Mouse (Mus musculus) kidney, postnatal 10 days (tissue): Measurements from ENCODE around the gene Nxnl1.

Experiments used
- DNase-seq: peaks from one replicate; pipeline ENCODE4 v3.0.0; 2021; ENCODE audit warnings: mixed read lengths

Gene Nxnl1

DNA sequence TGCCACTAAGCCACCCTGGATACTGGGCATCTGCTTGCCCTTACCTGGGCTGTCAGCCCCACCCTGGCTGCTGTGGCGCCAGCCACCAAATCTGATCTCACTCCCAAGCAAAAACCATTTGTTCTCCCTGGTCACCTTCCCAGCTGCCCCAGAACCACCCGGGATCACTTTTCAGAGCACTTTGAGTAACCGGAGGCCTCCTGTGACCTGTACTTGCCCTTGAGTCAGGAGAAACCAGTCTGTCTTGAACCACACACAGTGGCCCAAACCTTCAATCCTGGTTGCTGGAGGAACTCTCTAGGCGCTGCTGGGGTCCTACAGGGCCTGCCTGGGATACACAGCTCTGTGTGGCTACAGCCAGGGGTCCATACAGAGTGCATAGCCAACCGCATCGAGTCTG is 13.6 kb downstream of the Nxnl1 start:
- no peak for DNase-seq

- no peak for DNase-seq
These were observed 15.6 kb downstream of the Nxnl1 start for GRCm38 (mm10) chr8:71550754-71551153.

DNA sequence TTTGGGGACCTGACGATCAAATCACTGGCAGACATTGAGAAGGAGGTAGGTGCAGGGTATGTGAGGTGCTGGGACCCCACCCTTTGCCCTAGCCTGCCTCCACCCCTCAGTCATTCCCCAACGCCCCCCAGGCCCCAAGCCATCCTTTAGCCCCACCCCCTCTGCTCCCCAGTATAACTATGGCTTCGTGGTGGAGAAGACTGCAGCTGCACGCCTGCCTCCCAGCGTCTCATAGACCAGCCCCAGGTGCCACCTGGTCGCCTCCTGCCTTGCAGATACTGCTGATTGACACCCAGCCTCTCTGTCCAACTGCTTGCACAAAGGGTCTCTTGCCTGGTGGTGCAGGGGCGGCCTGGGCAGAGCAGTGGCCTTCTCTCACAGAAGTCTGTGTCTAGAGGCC is 18.8 kb downstream of the Nxnl1 start:
- DNase-seq, result no peak

DNA sequence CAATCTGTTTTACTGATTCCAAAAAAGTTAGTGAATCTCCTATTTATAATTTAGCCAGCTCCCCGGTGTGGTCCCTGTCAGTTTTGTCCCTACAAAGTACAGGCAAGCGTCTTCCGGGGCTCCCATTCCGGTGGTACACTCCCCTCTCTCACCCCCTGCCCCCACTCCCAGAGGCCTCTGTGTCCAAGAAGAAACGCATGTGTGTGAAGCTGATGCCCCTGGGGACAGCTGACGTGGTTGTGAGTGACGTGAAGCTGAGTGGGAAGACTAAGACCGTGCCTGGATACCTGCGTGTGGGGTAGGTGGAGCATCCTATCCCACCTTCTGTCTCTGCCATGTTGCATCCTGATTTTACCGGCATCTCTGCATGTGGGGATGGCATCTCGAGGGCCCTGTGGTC is 21.3 kb downstream of the Nxnl1 start:
- DNase-seq, result no peak

- DNase-seq, result no peak
These were observed 22.6 kb downstream of the Nxnl1 start for GRCm38 (mm10) chr8:71543755-71544154.

DNA sequence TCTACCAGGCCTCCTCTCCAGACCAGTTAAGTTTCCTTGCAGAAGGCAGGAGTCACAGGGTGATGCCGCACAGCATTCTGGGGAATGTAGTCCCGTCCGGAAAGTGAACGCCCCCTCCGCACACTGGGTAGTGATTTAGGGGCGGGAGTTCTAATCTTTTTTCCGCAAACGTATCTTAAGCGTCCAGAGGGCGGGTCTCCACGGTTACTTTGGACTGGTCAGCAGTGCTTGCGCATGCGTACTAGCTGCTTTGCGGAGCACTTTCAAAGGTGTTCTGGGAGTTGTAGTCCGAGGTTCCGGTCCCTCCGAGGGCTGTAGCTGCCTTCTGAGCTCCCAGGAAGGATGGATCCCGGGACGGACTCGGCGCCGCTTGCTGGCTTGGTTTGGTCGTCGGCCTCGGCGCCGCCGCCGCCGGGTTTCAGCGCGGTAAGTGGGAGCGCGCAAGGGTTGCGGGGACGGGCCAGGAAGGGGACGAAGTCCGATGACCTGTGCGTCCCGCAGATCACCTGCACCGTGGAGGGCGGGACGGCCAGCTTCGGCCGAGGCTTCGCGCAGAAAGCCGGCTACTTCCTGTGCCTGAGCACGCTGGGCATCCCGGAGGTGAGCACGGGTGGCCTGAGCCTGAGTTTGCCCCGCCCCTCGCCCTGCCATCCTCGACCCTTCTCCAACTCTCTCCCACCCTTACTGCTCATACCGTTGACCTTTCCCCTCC is 23.6 kb downstream of the Nxnl1 start, which contains the start of gene Mvb12a:
Mvb12a (plus strand) TSS at position 291 of the 712 bp plus-strand sequence.
- peak; percentile 97 for DNase-seq

GRCm38 (mm10) chr8:71537028-71537867 is 29.2 kb downstream of the Nxnl1 start, which contains the start of gene Bst2:
Bst2 (minus strand) TSS chr8:71537456.
- peak; percentile 93 for DNase-seq

- no peak for DNase-seq
These were observed 30.7 kb downstream of the Nxnl1 start for GRCm38 (mm10) chr8:71535663-71536062.

DNA sequence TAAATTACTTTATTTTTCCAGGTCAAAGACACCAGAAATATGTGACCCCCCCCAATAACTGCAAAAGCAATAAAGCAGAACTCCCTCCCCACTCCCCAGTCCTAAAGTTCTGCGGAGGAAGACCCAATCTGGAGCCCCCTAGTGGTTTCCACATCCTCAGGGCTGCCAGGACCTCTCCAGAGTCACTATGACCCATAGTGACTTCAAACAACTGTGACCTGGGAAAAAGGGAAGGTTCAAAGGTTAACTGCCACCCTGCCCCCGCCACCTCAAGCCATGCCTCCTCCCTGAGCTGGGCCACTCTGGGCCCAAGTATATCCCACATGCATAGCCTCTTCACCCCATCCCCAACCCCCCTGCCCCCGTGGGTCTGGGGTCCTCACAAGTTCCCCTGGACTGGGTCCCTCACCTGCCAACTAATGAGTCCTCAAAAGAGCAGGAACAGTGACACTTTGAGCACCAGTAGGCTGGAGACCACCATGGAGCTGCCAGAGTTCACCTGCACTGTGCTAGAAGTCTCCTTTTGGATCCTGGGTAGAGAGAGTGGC is 32.1 kb downstream of the Nxnl1 start:
- peak; percentile 28 for DNase-seq

GRCm38 (mm10) chr8:71530735-71531467 is 35.5 kb downstream of the Nxnl1 start:
- DNase-seq, result peak; percentile 67

DNA sequence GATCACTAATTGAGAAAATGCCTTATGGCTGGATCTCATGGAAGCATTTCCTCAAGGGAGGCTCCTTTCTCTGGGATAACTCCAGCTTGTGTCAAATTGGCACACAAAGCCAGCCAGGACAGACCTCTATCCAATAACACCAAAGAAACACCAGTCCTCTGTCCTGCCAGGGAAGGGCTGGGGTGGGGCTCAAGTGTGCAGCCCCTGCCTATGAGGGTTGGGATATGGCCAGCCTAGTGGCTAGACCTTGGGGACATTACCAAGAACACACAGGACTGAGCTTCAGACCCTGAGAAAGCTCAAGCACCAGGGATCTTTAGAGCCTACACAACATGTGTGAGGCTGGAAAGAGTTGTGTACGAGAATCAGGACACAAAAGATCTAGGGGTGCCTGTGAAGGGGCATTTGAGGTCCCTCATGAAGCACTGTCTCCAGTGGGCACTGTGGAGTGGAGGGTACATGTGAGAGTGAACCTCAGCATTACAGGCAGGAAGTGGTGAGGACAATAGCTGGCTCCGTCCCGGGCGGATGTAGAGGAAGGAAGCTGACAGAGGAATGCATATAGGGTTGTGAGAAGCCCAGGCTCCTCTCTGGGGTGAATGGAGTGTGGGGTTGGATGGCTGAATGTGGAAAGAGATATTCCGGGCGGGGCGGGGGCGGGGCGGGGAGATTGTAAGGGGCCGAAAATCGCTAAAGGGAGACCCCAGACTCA is 37.9 kb downstream of the Nxnl1 start:
- DNase-seq, result peak; percentile 73

DNA sequence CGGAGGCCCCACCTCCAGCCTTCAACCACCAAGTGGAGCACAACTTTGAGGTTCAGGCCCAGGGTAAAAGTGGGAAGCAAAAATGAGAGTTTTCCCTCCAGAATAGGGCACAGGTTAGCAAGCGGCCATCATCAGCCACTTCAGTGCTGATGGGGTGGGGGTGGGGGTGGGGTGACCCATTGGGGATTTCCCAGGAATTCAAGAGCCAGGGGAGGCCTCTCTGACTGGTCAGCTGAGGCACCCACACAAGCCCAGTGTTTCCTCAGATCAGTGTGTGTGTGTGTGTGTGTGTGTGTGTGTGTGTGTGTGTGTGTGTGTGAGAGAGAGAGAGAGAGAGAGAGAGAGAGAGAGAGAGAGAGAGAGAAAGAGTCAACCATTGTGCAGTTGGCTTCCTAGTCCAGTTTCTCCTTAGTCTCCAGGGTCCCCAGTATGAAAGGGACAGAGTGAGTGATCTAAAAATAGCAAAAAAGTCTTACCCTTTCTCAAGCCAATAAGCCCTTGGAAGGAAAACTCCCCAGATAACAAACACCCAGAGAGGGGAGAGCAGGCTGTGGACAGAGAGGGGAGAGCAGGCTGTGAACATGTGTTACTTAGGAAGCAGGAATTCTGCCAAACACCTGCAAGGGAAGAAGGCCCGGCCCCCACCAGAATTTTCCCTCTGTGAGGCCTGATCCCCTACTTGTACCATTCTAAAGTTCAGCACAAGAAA is 39.1 kb downstream of the Nxnl1 start:
- DNase-seq, result no peak

DNA sequence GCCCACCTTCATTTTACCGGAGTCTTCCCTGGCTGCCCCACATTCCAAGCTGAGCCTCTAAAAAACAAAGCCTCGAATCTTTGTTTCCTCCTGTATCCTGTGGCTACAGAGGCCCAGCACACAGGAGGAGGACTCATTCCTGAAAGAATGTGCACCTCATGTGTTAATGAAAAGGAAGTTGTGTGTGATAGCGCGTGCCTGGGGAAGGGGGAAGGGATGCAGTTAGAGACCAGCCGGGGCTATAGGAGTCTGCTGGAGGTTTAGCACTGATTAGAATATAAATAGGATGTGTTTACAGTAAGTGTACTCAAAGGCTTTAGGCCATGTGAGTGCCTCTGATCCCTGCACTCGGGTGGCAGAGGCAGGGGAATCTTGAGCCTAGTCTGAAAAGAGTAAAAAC is 40.1 kb downstream of the Nxnl1 start:
- peak; percentile 37 for DNase-seq

DNA sequence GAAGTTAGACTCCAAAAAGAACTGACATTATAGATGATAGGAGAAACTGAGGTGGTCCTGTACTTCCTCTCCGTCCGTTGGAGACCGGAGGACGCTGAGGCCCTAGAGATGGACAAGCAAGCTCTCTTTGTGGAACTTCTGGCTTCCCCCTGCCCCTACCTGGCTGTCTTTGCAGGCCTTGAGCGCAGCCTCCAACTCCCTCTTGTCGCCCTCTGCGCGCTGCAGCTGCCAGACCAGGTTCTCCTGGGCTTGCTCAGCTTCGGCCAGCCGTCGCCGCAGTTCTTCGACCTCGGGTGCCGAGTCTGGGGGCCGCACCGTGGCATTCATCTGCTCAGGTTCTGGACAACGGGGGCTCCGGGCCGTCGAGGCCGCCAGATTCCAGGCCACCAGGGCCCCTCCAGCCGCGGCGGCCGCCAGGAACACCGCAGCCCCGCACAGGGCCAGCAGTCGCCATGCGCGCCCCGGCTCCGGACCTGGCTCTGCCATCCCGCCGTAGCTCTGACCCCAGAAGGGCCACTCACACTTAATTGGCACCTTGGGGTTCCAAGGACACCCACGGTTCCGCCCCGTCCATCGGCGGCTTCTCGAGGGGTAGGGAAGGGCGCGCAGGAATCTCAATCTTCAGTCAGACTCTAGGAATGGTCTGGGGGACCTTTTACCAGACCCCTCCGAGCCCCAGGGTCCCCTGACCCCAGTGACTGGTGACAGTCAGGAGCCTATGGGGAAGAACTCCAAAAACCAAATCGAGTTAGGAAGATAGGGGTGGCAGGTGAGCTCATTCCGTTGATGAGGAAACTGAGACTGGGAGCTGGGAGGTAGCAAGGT is 41.0 kb downstream of the Nxnl1 start, which contains the start of gene Ccdc194:
Ccdc194 (minus strand) TSS at position 486 of the 825 bp plus-strand sequence.
- no peak for DNase-seq

- peak; percentile 98 for DNase-seq
These were observed 44.8 kb downstream of the Nxnl1 start for GRCm38 (mm10) chr8:71521634-71522033.

- DNase-seq, result peak; percentile 84
These were observed 47.2 kb downstream of the Nxnl1 start for GRCm38 (mm10) chr8:71519037-71519825.

DNA sequence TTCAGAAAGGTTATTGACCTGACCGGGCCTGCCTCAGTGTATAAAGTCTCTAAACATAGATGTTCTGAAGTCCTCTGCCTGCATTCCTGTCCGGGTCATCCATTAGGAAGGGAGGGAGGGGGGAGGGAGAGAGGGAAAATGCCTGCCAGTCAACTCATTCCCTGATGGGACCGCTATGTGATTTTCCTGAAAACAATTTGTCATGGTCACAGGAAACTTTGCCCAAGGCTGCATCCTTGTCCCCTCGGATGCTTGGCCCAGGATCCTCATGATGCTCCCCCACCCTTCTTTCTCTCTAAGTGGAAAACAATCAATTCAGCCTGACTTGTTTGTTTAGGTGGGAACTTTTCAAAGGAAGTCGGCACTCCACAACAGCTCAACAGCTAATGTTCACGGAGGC is 49.6 kb downstream of the Nxnl1 start:
- peak; percentile 45 for DNase-seq

DNA sequence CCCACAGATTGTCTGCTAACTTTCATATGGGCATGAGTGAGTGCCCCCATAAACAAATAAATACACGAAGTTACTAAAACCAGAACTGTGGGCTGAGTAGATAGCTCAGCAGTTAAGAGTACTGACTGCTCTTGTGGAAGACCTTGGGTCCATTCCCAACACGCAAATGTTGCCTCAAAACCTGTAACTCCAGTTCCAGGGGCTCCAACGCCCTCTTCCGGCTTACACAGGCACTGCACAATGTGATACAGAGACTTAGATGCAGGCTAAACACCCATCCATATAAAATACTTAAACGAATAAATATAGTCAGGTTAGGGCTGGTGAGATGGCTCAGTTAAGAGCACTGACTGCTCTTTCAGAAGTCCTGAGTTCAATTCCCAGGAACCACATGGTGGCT is 51.4 kb downstream of the Nxnl1 start:
- DNase-seq, result no peak

- peak; percentile 63 for DNase-seq
These were observed 53.2 kb downstream of the Nxnl1 start for GRCm38 (mm10) chr8:71513018-71513754.
